Mouse (Mus musculus): Measurements from ENCODE around the gene Ssr2. TPM values are rescaled to one million over a fixed set of nuclear protein-coding genes. Genes with fewer than 3 reads are reported as not detected.

Ssr2 gene
- polyA plus RNA-seq, 1 experiment = 351 TPM

DNA sequence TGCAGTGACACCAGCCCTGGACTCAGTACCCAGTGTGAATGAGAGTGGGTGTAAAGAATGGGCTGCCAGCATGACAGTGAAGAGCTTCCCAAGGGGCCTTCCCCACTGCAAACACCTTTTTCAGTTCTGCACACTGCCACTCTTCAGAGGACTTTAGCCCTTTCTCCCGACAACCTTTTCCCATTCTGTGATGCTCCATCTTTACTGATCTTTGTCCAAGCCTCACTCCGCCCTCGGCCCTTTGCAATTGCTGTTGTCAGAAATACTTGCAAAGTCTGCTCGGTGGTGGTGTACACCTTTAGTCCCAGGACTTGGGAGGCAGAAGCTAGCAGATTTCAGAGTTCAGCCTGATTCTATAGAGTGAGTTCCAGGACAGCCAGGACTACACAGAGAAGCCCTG, 24.1 kb upstream of the Ssr2 start:
- peaks cover 14% of the 10 kb centered on the region for H3K36me3 ChIP-seq (ENCODE audit: control insufficient read depth, insufficient read depth)
- peaks cover 54% of the 10 kb centered on the region for H3K79me2 ChIP-seq (ENCODE audit: control insufficient read depth, insufficient read depth)
- H3K4me3 ChIP-seq (ENCODE audit: insufficient read depth, poor library complexity, severe bottlenecking) = no peak overlapping the region
- no peak for TF ChIP-seq FOSL1 (IDR thresholded peaks at IDR 0.05; ENCODE audit: insufficient read depth, low read length, poor library complexity, severe bottlenecking)
- no peak for TF ChIP-seq MAX (IDR thresholded peaks at IDR 0.05)
- TF ChIP-seq USF1 (IDR thresholded peaks at IDR 0.05; ENCODE audit: low read depth) = no peak
- no peak for TF ChIP-seq CTCF (IDR thresholded peaks at IDR 0.05; ENCODE audit: control insufficient read depth, insufficient read depth, insufficient read length)
- TF ChIP-seq MYOD1 (IDR thresholded peaks at IDR 0.05; ENCODE audit: control insufficient read depth, insufficient read length, low read depth) = no peak
- no peak for TF ChIP-seq MYOG (IDR thresholded peaks at IDR 0.05; ENCODE audit: control insufficient read depth, extremely low read depth, insufficient read length)
- TF ChIP-seq CEBPB (IDR thresholded peaks at IDR 0.05; ENCODE audit: low read depth) = no peak
- H3ac ChIP-seq (ENCODE audit: control insufficient read depth, insufficient read length, low read depth) = no peak overlapping the region
- H3K79me3 ChIP-seq (ENCODE audit: low read depth) = peaks cover 26% of the 10 kb centered on the region
- H3K27me3 ChIP-seq (ENCODE audit: control insufficient read depth, insufficient read depth, insufficient read length) = no peaks in the 10 kb centered on the region

DNA sequence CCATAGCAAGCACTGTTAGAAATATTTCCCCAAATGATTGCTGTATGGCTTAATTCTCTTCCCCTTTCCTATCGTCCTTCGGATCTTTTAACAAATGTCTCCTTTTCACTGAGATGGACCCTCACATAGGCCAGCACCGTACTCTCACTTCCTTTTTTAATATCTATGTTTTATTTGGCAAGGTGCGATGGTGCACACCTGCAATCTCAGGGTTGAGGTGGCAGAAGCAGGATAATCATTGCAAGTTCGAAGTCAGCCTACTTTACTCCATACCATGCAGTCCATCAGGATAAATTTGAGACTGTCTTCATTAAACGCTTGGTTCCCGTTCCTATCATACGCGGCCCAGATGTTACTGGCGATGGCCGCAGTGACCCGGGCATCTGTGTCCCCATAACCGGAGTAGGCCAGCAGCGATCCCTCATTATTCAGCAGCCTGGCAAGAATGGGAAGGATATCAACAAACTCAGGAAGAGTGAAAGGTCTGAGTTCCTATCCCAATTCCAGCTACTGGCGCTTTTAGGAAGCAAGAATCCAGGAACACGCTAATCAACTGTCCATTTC, 23.5 kb upstream of the Ssr2 start:
- Histone ChIP-seq H3ac (ENCODE audit: control insufficient read depth, insufficient read length, low read depth) (peak overlapping the region; percentile 87), H3K27me3 (ENCODE audit: control insufficient read depth, insufficient read depth, insufficient read length) (no peaks in the 10 kb centered on the region), H3K79me3 (ENCODE audit: low read depth) (peaks cover 31% of the 10 kb centered on the region), H3K4me3 (ENCODE audit: insufficient read depth, poor library complexity, severe bottlenecking) (peak overlapping the region; percentile 68), H3K79me2 (ENCODE audit: control insufficient read depth, insufficient read depth) (peaks cover 60% of the 10 kb centered on the region), H3K36me3 (ENCODE audit: control insufficient read depth, insufficient read depth) (peaks cover 20% of the 10 kb centered on the region)
- TF ChIP-seq FOSL1 (IDR thresholded peaks at IDR 0.05; ENCODE audit: insufficient read depth, low read length, poor library complexity, severe bottlenecking) (no peak), CEBPB (IDR thresholded peaks at IDR 0.05; ENCODE audit: low read depth) (no peak), MYOG (IDR thresholded peaks at IDR 0.05; ENCODE audit: control insufficient read depth, extremely low read depth, insufficient read length) (no peak), USF1 (IDR thresholded peaks at IDR 0.05; ENCODE audit: low read depth) (no peak), CTCF (IDR thresholded peaks at IDR 0.05; ENCODE audit: control insufficient read depth, insufficient read depth, insufficient read length) (no peak), MAX (IDR thresholded peaks at IDR 0.05) (no peak), MYOD1 (IDR thresholded peaks at IDR 0.05; ENCODE audit: control insufficient read depth, insufficient read length, low read depth) (no peak)

DNA sequence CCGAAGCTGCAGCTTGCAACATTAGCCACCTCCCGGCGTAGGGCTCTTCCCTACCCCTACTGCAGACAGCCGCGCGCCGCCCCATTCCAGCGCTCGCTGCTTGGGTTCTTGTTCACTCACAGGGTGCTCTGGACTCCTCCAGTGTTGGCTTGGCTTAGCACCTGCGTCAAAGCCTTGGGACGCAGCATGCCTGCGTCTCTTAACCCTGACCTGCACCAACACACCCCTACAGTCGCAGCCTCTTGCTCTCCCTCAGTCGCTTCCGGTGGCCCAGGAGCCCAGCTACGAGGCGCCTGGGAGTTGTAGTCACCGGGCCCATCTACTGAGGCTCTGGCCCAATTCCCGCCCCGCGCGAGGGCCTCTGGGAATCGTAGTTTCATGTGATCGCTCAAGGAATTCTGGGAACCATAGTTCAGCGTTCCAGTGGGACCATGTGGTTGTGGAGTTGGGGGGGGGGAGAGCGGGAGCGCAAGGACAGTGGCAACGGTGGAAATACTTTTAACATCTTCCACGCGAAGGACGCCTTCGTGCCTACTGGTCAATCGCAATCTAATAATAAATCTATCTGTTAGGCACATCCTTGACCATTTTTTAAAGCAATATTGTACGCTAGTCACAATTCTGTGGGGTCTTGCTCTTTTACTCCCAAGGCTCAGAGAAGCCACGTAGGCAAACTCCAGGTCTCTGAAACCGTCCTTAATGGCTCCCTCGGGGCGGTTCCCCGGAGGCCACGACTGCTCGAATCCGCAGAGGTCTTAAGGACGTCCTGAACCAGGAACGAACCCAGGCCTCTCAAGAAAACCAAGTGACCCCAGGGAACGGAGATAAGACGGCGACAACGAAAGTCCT, 22.8 kb upstream of the Ssr2 start, which contains the start of gene Lamtor2:
TSS of gene Lamtor2 (minus strand) at position 399 of the 849 bp plus-strand sequence.
- H3K79me3 ChIP-seq (ENCODE audit: low read depth) = peaks cover 31% of the 10 kb centered on the region
- no peaks in the 10 kb centered on the region for H3K27me3 ChIP-seq (ENCODE audit: control insufficient read depth, insufficient read depth, insufficient read length)
- peak within 1 kb of the TSS; percentile 88 for H3ac ChIP-seq (ENCODE audit: control insufficient read depth, insufficient read length, low read depth)
- H3K36me3 ChIP-seq (ENCODE audit: control insufficient read depth, insufficient read depth) = peaks cover 23% of the 10 kb centered on the region
- peaks cover 62% of the 10 kb centered on the region for H3K79me2 ChIP-seq (ENCODE audit: control insufficient read depth, insufficient read depth)
- TF ChIP-seq MYOD1 (IDR thresholded peaks at IDR 0.05; ENCODE audit: control insufficient read depth, insufficient read length, low read depth) (no peak), MAX (IDR thresholded peaks at IDR 0.05) (peak; percentile 92)
- peak within 1 kb of the TSS; percentile 76 for H3K4me3 ChIP-seq (ENCODE audit: insufficient read depth, poor library complexity, severe bottlenecking)

DNA sequence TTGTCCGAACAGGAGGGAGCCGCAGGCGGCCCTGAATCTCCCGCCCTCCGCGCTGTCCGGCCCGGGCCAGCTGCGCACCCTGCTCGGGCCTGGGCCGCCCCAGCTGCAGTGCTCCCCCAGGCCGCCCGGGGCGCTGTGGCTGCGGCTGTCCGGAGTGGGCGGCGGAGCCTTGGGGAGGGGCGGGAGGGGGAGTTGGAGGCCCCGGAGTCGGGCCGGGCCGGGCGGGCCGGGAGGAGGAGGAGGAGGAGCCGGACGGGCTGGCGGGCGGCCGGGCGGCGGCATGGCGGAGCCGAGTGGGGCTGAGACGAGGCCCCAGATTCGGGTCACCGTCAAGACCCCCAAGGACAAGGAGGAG, 22.2 kb upstream of the Ssr2 start, which contains the start of gene Ubqln4:
TSS of gene Ubqln4 (plus strand) at position 234 of the 355 bp plus-strand sequence.
- Histone ChIP-seq H3K36me3 (ENCODE audit: control insufficient read depth, insufficient read depth) (peaks cover 29% of the 10 kb centered on the region), H3K79me3 (ENCODE audit: low read depth) (peaks cover 34% of the 10 kb centered on the region), H3K27me3 (ENCODE audit: control insufficient read depth, insufficient read depth, insufficient read length) (no peaks in the 10 kb centered on the region), H3K4me3 (ENCODE audit: insufficient read depth, poor library complexity, severe bottlenecking) (peak within 1 kb of the TSS; percentile 76), H3K79me2 (ENCODE audit: control insufficient read depth, insufficient read depth) (peaks cover 62% of the 10 kb centered on the region), H3ac (ENCODE audit: control insufficient read depth, insufficient read length, low read depth) (peak within 1 kb of the TSS; percentile 88)
- TF ChIP-seq MYOD1 (IDR thresholded peaks at IDR 0.05; ENCODE audit: control insufficient read depth, insufficient read length, low read depth) (no peak), CTCF (IDR thresholded peaks at IDR 0.05; ENCODE audit: control insufficient read depth, insufficient read depth, insufficient read length) (peak; percentile 96)

DNA sequence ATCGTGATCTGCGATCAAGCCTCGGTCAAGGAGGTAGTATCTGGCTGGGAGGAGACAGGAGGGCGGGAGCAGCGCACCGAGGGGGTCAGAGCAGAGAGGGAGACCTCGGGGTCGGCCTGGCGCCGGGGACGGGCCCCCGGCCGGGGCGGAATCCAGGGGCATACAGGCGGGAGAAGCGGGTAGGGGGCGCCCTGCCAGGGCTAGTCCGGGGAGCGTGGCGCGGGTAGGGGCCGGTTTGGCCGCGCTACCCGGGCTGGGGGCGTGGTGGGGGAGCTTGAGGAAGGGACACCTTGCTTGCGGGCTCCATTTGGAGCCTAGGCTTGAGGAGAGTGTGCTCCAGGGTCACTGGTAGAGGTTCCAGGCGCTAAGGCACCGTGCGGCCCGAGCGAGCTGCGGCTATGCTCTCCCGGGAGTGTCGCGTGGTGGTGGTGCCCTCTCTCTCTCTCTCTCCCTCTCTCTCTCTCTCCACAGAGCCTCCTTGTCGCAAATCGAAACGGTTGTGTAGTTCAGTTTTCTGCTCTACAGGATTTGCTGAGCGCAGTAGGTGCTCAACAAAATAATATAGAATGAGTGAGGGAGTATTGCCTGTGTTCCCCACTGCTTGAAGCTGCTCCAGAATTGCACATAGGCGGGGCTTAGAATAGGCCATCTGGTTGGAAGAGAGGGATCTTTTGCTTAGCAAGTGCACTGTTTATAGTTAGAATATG, 21.6 kb upstream of the Ssr2 start:
- H3K79me2 ChIP-seq (ENCODE audit: control insufficient read depth, insufficient read depth) = peaks cover 67% of the 10 kb centered on the region
- H3K27me3 ChIP-seq (ENCODE audit: control insufficient read depth, insufficient read depth, insufficient read length) = no peaks in the 10 kb centered on the region
- H3K4me3 ChIP-seq (ENCODE audit: insufficient read depth, poor library complexity, severe bottlenecking) = peak overlapping the region; percentile 76
- no peak for TF ChIP-seq MYOG (IDR thresholded peaks at IDR 0.05; ENCODE audit: control insufficient read depth, extremely low read depth, insufficient read length)
- TF ChIP-seq FOSL1 (IDR thresholded peaks at IDR 0.05; ENCODE audit: insufficient read depth, low read length, poor library complexity, severe bottlenecking) = no peak
- TF ChIP-seq CEBPB (IDR thresholded peaks at IDR 0.05; ENCODE audit: low read depth) = no peak
- no peak for TF ChIP-seq MYOD1 (IDR thresholded peaks at IDR 0.05; ENCODE audit: control insufficient read depth, insufficient read length, low read depth)
- no peak for TF ChIP-seq USF1 (IDR thresholded peaks at IDR 0.05; ENCODE audit: low read depth)
- TF ChIP-seq CTCF (IDR thresholded peaks at IDR 0.05; ENCODE audit: control insufficient read depth, insufficient read depth, insufficient read length) = peak; percentile 4
- no peak for TF ChIP-seq MAX (IDR thresholded peaks at IDR 0.05)
- H3K36me3 ChIP-seq (ENCODE audit: control insufficient read depth, insufficient read depth) = peaks cover 33% of the 10 kb centered on the region
- H3ac ChIP-seq (ENCODE audit: control insufficient read depth, insufficient read length, low read depth) = peak overlapping the region; percentile 88
- peaks cover 34% of the 10 kb centered on the region for H3K79me3 ChIP-seq (ENCODE audit: low read depth)
